Mouse (Mus musculus) liver, postnatal 0 days (tissue): ENCODE results near the gene Exog.

ENCODE experiments used
- CTCF ChIP-seq: sonication (generic); IDR thresholded peaks from 2 replicates; pipeline ENCODE4 v1.5.1; 2016; ENCODE audit warnings: antibody characterized with exemption, low read depth
- EP300 ChIP-seq: IDR thresholded peaks from 2 replicates; pipeline ENCODE4 v1.6.1; 2016; ENCODE audit warnings: antibody characterized with exemption, low read depth, mild to moderate bottlenecking

DNA sequence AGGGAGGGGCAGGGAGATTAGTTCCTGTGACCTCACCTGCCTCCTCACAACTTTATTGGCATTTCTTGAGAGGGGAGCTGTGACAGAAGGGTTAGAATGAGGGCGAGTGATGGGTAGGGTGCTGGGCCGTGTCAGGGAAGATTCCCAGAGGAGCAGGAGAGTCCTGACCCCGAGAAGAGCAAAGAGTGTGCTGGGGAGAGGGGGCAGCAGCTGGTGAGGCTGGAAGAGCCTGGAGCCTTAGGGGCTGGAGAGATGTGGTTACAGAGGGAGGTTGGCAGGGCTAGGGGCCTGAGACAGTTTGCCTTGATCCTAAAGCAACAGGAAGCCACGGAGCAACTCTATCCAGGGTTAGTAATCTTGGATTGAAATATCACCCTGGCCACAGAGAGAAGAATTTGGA, 36.9 kb downstream of the Exog start:
- TF ChIP-seq CTCF (no peak), EP300 (no peak)
